Mouse (Mus musculus): ENCODE data around the gene Lrrc57.

DNA sequence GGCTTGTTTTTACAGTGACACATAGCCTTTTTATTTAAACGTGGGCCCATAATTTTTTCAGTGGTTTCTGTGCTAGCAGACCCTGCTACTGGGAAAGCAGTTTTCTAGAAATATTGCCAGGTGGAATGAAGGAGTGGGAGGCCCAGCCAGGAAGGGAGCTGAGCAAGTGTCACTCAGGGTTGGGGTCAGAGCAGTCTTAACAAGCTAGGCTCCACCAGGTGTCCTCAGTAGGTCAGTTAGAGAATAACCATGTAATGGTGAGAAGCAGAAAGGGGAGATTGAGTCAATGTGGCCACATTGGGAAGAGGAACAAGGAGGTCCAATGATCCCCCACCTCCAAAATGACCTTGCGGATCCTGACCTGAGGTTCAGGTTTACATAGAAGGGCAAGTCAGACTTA, 45.4 kb upstream of the Lrrc57 start:
- TF ChIP-seq CTCF (IDR thresholded peaks at IDR 0.05; ENCODE audit: low read depth) (peak; percentile 36), EP300 (IDR thresholded peaks at IDR 0.05; ENCODE audit: low read depth) (no peak)
